Mouse (Mus musculus) lung, postnatal 0 days (tissue): ENCODE measurements around the gene Sri.

Source experiments
- CTCF ChIP-seq: IDR thresholded peaks from 2 replicates; pipeline ENCODE4 v1.5.1; 2016; ENCODE audit warnings: antibody characterized with exemption, mild to moderate bottlenecking
- EP300 ChIP-seq: IDR thresholded peaks from 2 replicates; pipeline ENCODE4 v1.6.1; 2016; ENCODE audit warnings: antibody characterized with exemption, mild to moderate bottlenecking, control low read depth

DNA sequence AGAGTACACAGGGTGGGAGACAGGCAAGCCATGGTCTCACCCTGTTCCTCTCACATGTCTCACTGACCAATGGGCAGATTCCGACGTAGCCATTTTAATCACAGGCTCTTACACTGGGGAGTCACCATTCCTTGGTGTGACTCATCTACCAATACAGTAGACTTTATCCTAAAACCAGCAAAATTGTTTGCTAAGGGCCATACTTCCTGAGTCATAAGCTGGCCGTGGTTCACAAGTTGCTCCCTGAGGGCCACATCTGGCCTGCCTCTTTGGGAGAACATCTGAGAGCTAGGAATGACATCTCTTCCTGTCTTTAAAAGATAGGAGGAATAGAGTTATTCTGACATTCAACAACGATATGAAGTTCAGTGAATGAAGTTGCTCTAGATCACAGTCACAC is 7.9 kb downstream of the Sri start:
- TF ChIP-seq CTCF (no peak), EP300 (no peak)
